Mouse (Mus musculus): ENCODE results near the gene Arvcf. TPM values are rescaled to one million over a fixed set of nuclear protein-coding genes. Genes with fewer than 3 reads are reported as not detected.

Gene Arvcf
- polyA plus RNA-seq, 1 experiment = 1.8 TPM

GRCm38 (mm10) chr16:18376297-18376954 lies 28.4 kb downstream of the Arvcf start:
- TF ChIP-seq POLR2A (IDR thresholded peaks at IDR 0.05; ENCODE audit: borderline replicate concordance, low read depth, low read length) = no peak
- no peak for TF ChIP-seq CTCF (IDR thresholded peaks at IDR 0.05; ENCODE audit: low read depth, low read length)
- Histone ChIP-seq H3K27ac (ENCODE audit: insufficient read depth, low read depth, low read length) (no peak overlapping the region), H3K4me3 (ENCODE audit: insufficient read depth, low read length) (no peak overlapping the region), H3K4me1 (ENCODE audit: control insufficient read depth, insufficient read depth, low read length) (peaks cover 6% of the 10 kb centered on the region)

GRCm38 (mm10) chr16:18377203-18377602 lies 29.2 kb downstream of the Arvcf start:
- no peak overlapping the region for H3K4me3 ChIP-seq (ENCODE audit: insufficient read depth, low read length)
- no peak overlapping the region for H3K27ac ChIP-seq (ENCODE audit: insufficient read depth, low read depth, low read length)
- TF ChIP-seq CTCF (IDR thresholded peaks at IDR 0.05; ENCODE audit: low read depth, low read length) (no peak), POLR2A (IDR thresholded peaks at IDR 0.05; ENCODE audit: borderline replicate concordance, low read depth, low read length) (no peak)
- H3K4me1 ChIP-seq (ENCODE audit: control insufficient read depth, insufficient read depth, low read length) = peaks cover 6% of the 10 kb centered on the region

- Histone ChIP-seq H3K27ac (ENCODE audit: insufficient read depth, low read depth, low read length) (no peak overlapping the region), H3K4me3 (ENCODE audit: insufficient read depth, low read length) (no peak overlapping the region), H3K4me1 (ENCODE audit: control insufficient read depth, insufficient read depth, low read length) (peaks cover 6% of the 10 kb centered on the region)
- TF ChIP-seq POLR2A (IDR thresholded peaks at IDR 0.05; ENCODE audit: borderline replicate concordance, low read depth, low read length) = no peak
- TF ChIP-seq CTCF (IDR thresholded peaks at IDR 0.05; ENCODE audit: low read depth, low read length) = no peak
Measured at GRCm38 (mm10) chr16:18378489-18378888, 30.5 kb downstream of the Arvcf start.

GRCm38 (mm10) chr16:18379338-18380001 lies 31.5 kb downstream of the Arvcf start:
- peaks cover 6% of the 10 kb centered on the region for H3K4me1 ChIP-seq (ENCODE audit: control insufficient read depth, insufficient read depth, low read length)
- TF ChIP-seq POLR2A (IDR thresholded peaks at IDR 0.05; ENCODE audit: borderline replicate concordance, low read depth, low read length) (no peak), CTCF (IDR thresholded peaks at IDR 0.05; ENCODE audit: low read depth, low read length) (no peak)
- no peak overlapping the region for H3K4me3 ChIP-seq (ENCODE audit: insufficient read depth, low read length)
- no peak overlapping the region for H3K27ac ChIP-seq (ENCODE audit: insufficient read depth, low read depth, low read length)

- Histone ChIP-seq H3K27ac (ENCODE audit: insufficient read depth, low read depth, low read length) (no peak overlapping the region), H3K4me3 (ENCODE audit: insufficient read depth, low read length) (no peak overlapping the region), H3K4me1 (ENCODE audit: control insufficient read depth, insufficient read depth, low read length) (peaks cover 6% of the 10 kb centered on the region)
- TF ChIP-seq CTCF (IDR thresholded peaks at IDR 0.05; ENCODE audit: low read depth, low read length) (no peak), POLR2A (IDR thresholded peaks at IDR 0.05; ENCODE audit: borderline replicate concordance, low read depth, low read length) (no peak)
Measured at GRCm38 (mm10) chr16:18380495-18381063, 32.6 kb downstream of the Arvcf start.

GRCm38 (mm10) chr16:18381621-18382258 lies 33.8 kb downstream of the Arvcf start:
- Histone ChIP-seq H3K4me1 (ENCODE audit: control insufficient read depth, insufficient read depth, low read length) (peaks cover 6% of the 10 kb centered on the region), H3K27ac (ENCODE audit: insufficient read depth, low read depth, low read length) (no peak overlapping the region), H3K4me3 (ENCODE audit: insufficient read depth, low read length) (no peak overlapping the region)
- TF ChIP-seq POLR2A (IDR thresholded peaks at IDR 0.05; ENCODE audit: borderline replicate concordance, low read depth, low read length) = no peak
- no peak for TF ChIP-seq CTCF (IDR thresholded peaks at IDR 0.05; ENCODE audit: low read depth, low read length)

- Histone ChIP-seq H3K27ac (ENCODE audit: insufficient read depth, low read depth, low read length) (no peak overlapping the region), H3K4me3 (ENCODE audit: insufficient read depth, low read length) (no peak overlapping the region), H3K4me1 (ENCODE audit: control insufficient read depth, insufficient read depth, low read length) (no peaks in the 10 kb centered on the region)
- TF ChIP-seq POLR2A (IDR thresholded peaks at IDR 0.05; ENCODE audit: borderline replicate concordance, low read depth, low read length) (no peak), CTCF (IDR thresholded peaks at IDR 0.05; ENCODE audit: low read depth, low read length) (no peak)
Measured at GRCm38 (mm10) chr16:18383045-18383726, 35.2 kb downstream of the Arvcf start.

- H3K4me3 ChIP-seq (ENCODE audit: insufficient read depth, low read length) = no peak overlapping the region
- TF ChIP-seq CTCF (IDR thresholded peaks at IDR 0.05; ENCODE audit: low read depth, low read length) (no peak), POLR2A (IDR thresholded peaks at IDR 0.05; ENCODE audit: borderline replicate concordance, low read depth, low read length) (no peak)
- H3K4me1 ChIP-seq (ENCODE audit: control insufficient read depth, insufficient read depth, low read length) = no peaks in the 10 kb centered on the region
- H3K27ac ChIP-seq (ENCODE audit: insufficient read depth, low read depth, low read length) = no peak overlapping the region
Measured at GRCm38 (mm10) chr16:18383756-18384155, 35.8 kb downstream of the Arvcf start.

GRCm38 (mm10) chr16:18384211-18384610 lies 36.2 kb downstream of the Arvcf start:
- Histone ChIP-seq H3K4me1 (ENCODE audit: control insufficient read depth, insufficient read depth, low read length) (no peaks in the 10 kb centered on the region), H3K4me3 (ENCODE audit: insufficient read depth, low read length) (no peak overlapping the region), H3K27ac (ENCODE audit: insufficient read depth, low read depth, low read length) (no peak overlapping the region)
- TF ChIP-seq POLR2A (IDR thresholded peaks at IDR 0.05; ENCODE audit: borderline replicate concordance, low read depth, low read length) (no peak), CTCF (IDR thresholded peaks at IDR 0.05; ENCODE audit: low read depth, low read length) (no peak)
